Mouse (Mus musculus) bone marrow, adult 2 months (tissue): ENCODE measurements around the gene Tmem253. TPM values are rescaled to one million over a fixed set of nuclear protein-coding genes. Genes with fewer than 3 reads are reported as not detected.

Source experiments
- H3K27ac ChIP-seq: fragments of 200-500 bp; 2 replicates; pipeline ENCODE4 v1.5.1; 2012; ENCODE audit warnings: low read depth, mild to moderate bottlenecking, control low read depth, inconsistent platforms, low read length; ENCODE audit not compliant: control insufficient read depth, poor library complexity, insufficient read depth
- H3K4me1 ChIP-seq: fragments of 200-500 bp; 2 replicates; pipeline ENCODE4 v1.6.1; 2011; ENCODE audit warnings: low read length; ENCODE audit not compliant: control insufficient read depth, insufficient read depth
- H3K4me3 ChIP-seq: fragments of 200-500 bp; replicated peaks from 2 replicates; pipeline ENCODE3; 2011; ENCODE audit warnings: mild to moderate bottlenecking, low read depth, low read length, control low read depth; ENCODE audit not compliant: control insufficient read depth
- CTCF ChIP-seq: fragments of 200-500 bp; IDR thresholded peaks from 2 replicates; pipeline ENCODE4 v1.5.1; 2011; ENCODE audit warnings: low read length, control low read depth; ENCODE audit not compliant: control insufficient read depth, insufficient read depth
- POLR2A ChIP-seq: fragments of 200-500 bp; IDR thresholded peaks from 2 replicates; pipeline ENCODE4 v1.6.1; 2011; ENCODE audit warnings: low read depth, mild to moderate bottlenecking, control low read depth, low read length, borderline replicate concordance; ENCODE audit not compliant: control insufficient read depth
- WGBS: fragments of 180-500 bp; shearing (Covaris S2); methylation state at CpG from one replicate; pipeline ENCODE4 v1.1.7; 2018; 5-methylcytosine and 5-hydroxymethylcytosine counted together
- polyA plus RNA-seq: library from polyadenylated mRNA; stranded (reverse); fragments of >200 nt; gene quantifications from 2 replicates; pipeline ENCODE4 v1.2.4, GENCODE M21; 2011; ENCODE audit warnings: low replicate concordance; ENCODE audit not compliant: missing spikeins, insufficient read depth, insufficient read length

Gene Tmem253
- polyA plus RNA-seq, 1 experiment = not detected

- no peak overlapping the region for H3K27ac ChIP-seq
- no peak overlapping the region for H3K4me3 ChIP-seq
- TF ChIP-seq CTCF (no peak), POLR2A (no peak)
- 74% methylated on average over 7 of the region's 7 CpGs for WGBS
- H3K4me1 ChIP-seq = no peaks in the 10 kb centered on the region
These were observed 10.3 kb upstream of the Tmem253 start for GRCm38 (mm10) chr14:52005141-52005540.

GRCm38 (mm10) chr14:52005616-52006015, 9.8 kb upstream of the Tmem253 start:
- H3K4me1 ChIP-seq = no peaks in the 10 kb centered on the region
- TF ChIP-seq POLR2A = no peak
- TF ChIP-seq CTCF = no peak
- H3K4me3 ChIP-seq = no peak overlapping the region
- H3K27ac ChIP-seq = no peak overlapping the region
- 91% methylated on average over 6 of the region's 6 CpGs for WGBS

GRCm38 (mm10) chr14:52006241-52006640, 9.2 kb upstream of the Tmem253 start:
- H3K4me1 ChIP-seq = no peaks in the 10 kb centered on the region

GRCm38 (mm10) chr14:52006771-52007170, 8.7 kb upstream of the Tmem253 start:
- no peaks in the 10 kb centered on the region for H3K4me1 ChIP-seq

More at GRCm38 (mm10) chr14:52006241-52006640, 9.2 kb upstream of the Tmem253 start:
- Histone ChIP-seq H3K4me3 (no peak overlapping the region), H3K27ac (no peak overlapping the region)
- TF ChIP-seq POLR2A (no peak), CTCF (peak; percentile 31; the same call in 1 of the 2 replicates)
- 87% methylated on average over 8 of the region's 8 CpGs for WGBS

GRCm38 (mm10) chr14:52008321-52009203, 6.9 kb upstream of the Tmem253 start:
- Histone ChIP-seq H3K4me1 (no peaks in the 10 kb centered on the region), H3K4me3 (no peak overlapping the region), H3K27ac (no peak overlapping the region; the same call in 1 of the 2 replicates)
- 51% methylated on average over 38 of the region's 38 CpGs for WGBS
- TF ChIP-seq CTCF (peak; percentile 99), POLR2A (peak; percentile 43; the same call in 1 of the 2 replicates)

More at GRCm38 (mm10) chr14:52006771-52007170, 8.7 kb upstream of the Tmem253 start:
- TF ChIP-seq CTCF = no peak
- no peak overlapping the region for H3K4me3 ChIP-seq
- WGBS = 94% methylated on average over 23 of the region's 23 CpGs
- no peak overlapping the region for H3K27ac ChIP-seq

GRCm38 (mm10) chr14:52009361-52009760, 6.1 kb upstream of the Tmem253 start:
- Histone ChIP-seq H3K4me1 (no peaks in the 10 kb centered on the region), H3K4me3 (no peak overlapping the region), H3K27ac (no peak overlapping the region)
- WGBS = 92% methylated on average over 26 of the region's 26 CpGs
- TF ChIP-seq POLR2A (no peak), CTCF (no peak)

GRCm38 (mm10) chr14:52009841-52010240, 5.6 kb upstream of the Tmem253 start:
- Histone ChIP-seq H3K27ac (no peak overlapping the region), H3K4me3 (no peak overlapping the region), H3K4me1 (no peaks in the 10 kb centered on the region)
- TF ChIP-seq POLR2A = no peak
- WGBS = 89% methylated on average over 6 of the region's 6 CpGs

- WGBS = 80% methylated on average over 9 of the region's 9 CpGs
- no peak overlapping the region for H3K4me3 ChIP-seq
- no peak overlapping the region for H3K27ac ChIP-seq
- TF ChIP-seq CTCF = no peak
- TF ChIP-seq POLR2A = no peak
- no peaks in the 10 kb centered on the region; the same call in 1 of the 2 replicates for H3K4me1 ChIP-seq
These were observed 4.9 kb upstream of the Tmem253 start for GRCm38 (mm10) chr14:52010446-52011111.

GRCm38 (mm10) chr14:52011683-52012082, 3.8 kb upstream of the Tmem253 start:
- Histone ChIP-seq H3K27ac (no peak overlapping the region), H3K4me3 (no peak overlapping the region), H3K4me1 (no peaks in the 10 kb centered on the region; the same call in 1 of the 2 replicates)
- WGBS = 67% methylated on average over 1 of the region's 1 CpGs
- TF ChIP-seq POLR2A = no peak
